Mouse (Mus musculus) brain, embryonic 14.5 days (tissue): Measurements from ENCODE around the gene Tuba1b. TPM values are rescaled to one million over a fixed set of nuclear protein-coding genes. Genes with fewer than 3 reads are reported as not detected.

Source experiments
- DNase-seq: peaks from one replicate; pipeline ENCODE4 v3.0.0-alpha.2; 2011; ENCODE audit warnings: low read depth
- CTCF ChIP-seq: fragments of 200-500 bp; IDR thresholded peaks from 2 replicates; pipeline ENCODE4 v1.5.1; 2012; ENCODE audit warnings: inconsistent platforms, mild to moderate bottlenecking, moderate library complexity, borderline replicate concordance; ENCODE audit not compliant: insufficient read depth, insufficient read length; ENCODE audit errors: extremely low read depth
- POLR2A ChIP-seq: fragments of 200-500 bp; IDR thresholded peaks from 2 replicates; pipeline ENCODE4 v1.6.1; 2012; ENCODE audit warnings: mild to moderate bottlenecking, inconsistent platforms, borderline replicate concordance; ENCODE audit not compliant: poor library complexity, insufficient read depth, insufficient read length, severe bottlenecking; ENCODE audit errors: extremely low read depth
- polyA plus RNA-seq: library from polyadenylated mRNA; depleted of rRNA; stranded (reverse); fragments of >200 nt; gene quantifications from 2 replicates; pipeline ENCODE4 v1.2.3, GENCODE M21; 2012; rRNA removed

Gene Tuba1b
- 2,160 and 2,864 TPM in 2 replicates for polyA plus RNA-seq

DNA sequence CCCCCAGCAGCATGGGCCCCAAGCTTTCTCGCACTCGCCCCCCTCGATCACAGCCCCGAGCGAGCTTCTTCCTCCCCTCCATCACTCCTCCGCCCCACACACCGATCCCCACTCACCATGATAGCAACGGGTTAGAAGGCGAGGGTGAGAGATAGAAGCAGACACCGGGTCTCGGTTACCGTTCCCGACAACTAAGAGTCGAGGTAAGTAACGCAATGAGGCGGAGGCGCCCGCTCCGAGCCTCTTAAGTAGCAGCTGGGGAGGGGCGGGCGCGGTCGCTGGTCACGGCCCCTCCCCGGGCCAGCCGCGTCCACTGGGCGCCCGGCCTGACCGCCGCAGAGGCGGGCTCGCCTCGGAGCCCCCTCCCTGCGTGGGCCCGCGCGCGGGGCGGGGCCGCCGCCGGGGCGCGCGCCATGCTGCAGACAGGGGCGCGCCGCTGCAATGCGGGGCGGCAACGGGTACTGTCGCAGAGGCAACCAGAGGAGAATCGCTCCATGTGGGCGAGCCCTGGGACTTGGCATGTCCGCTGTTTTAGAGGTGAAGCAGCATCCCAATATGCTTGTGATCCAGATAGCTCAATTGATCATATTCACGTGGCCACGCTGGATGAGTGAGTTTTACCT is at the start of gene Tuba1b:
Gene Tuba1b (minus strand): TSS at position 349 of the 623 bp plus-strand sequence.
- TF ChIP-seq CTCF (no peak), POLR2A (peak; percentile 51; the same call in 1 of the 2 replicates)
- DNase-seq = peak; percentile 96

DNA sequence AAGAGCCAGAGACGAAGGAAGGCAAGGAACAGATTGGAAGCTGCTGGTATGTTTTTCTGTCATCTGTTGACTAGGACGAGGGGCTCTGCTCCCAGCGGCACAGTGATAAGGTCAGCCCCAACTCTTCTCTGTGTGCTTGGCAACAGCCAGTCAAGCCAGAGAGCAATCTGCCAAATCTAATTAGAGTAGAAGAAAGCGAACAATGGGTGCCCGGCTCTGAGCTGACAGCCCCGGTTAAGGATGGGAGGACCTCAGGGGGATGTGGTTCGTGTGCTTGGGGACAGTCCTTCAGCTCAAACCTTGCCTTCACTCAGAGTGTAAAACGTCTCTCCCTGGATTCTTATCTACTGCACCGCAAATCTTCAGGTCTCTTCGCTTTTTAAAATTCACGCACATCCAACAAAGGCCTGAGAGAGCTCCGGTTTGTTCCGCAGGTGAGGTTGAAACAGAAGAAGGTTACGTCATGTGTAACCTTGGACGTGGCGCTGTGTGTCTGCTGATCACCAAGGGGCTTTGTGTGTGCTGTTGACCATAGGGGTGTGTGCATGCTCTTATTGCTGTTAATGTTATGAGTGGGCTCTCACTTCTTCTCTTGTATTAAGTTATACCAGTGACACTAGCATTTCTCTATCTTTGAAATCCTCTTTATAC is 49.2 kb upstream of the Tuba1b start:
- peak; percentile 95 for DNase-seq
- TF ChIP-seq POLR2A = 0 out of 2 replicates have a peak, but pooled peaks have one; percentile 13
- no peak for TF ChIP-seq CTCF

DNA sequence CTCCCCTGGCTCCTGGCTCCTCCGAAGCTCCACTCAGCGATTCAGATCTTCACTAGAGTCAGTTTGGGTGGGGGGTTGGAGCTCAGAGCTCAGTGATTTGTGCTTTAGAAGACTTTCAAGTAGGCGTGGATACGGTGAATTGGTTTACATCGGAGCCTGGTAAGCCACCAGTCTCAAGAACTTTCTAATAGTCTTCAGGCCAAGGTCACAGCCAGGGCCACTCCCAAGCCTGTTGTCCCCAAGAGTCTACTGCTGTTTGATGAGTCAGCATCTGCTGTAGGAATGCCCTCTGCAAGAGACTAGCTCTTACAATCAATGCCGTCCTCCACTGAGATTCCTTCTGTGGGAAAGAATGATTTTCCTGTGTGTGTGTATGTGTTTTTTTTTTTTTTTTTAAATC is 47.7 kb upstream of the Tuba1b start:
- TF ChIP-seq CTCF = no peak
- no peak for TF ChIP-seq POLR2A
- DNase-seq = peak; percentile 37

DNA sequence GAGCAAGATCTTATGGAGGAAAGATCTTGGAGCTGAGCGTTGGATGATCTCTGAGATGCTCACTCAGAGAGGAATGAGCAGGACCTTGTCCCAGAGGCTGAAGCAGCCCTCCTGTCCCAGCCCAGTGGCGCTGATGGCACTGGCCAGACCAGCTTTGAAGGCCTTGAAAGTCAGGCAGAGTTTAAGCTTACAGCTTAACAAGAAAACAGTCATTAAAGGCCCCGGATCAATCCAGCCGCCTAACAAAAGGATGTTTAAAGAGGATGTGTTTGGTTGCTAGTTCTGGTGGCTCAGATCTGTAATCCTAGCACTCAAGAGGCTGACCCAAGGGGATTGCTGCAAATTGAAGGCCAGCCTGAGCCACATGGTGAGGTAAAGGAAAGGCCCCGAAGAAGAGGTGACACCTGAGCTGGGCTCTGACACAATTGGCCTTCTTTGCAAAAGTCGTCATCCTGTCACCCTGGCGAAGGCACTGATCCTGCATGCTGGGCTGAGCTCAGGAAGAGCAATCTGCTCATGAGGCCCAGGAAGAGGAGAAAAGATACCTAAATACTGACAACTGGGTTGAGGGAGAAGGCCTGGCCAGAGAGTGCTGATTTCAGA is 45.7 kb upstream of the Tuba1b start:
- peak; percentile 35 for DNase-seq
- TF ChIP-seq POLR2A (no peak), CTCF (no peak)

GRCm38 (mm10) chr15:98978409-98979172 is 44.2 kb upstream of the Tuba1b start:
- TF ChIP-seq CTCF (no peak), POLR2A (no peak)
- peak; percentile 79 for DNase-seq

- no peak for TF ChIP-seq POLR2A
- TF ChIP-seq CTCF = no peak
Measured at GRCm38 (mm10) chr15:98977759-98978408, 43.5 kb upstream of the Tuba1b start.

DNA sequence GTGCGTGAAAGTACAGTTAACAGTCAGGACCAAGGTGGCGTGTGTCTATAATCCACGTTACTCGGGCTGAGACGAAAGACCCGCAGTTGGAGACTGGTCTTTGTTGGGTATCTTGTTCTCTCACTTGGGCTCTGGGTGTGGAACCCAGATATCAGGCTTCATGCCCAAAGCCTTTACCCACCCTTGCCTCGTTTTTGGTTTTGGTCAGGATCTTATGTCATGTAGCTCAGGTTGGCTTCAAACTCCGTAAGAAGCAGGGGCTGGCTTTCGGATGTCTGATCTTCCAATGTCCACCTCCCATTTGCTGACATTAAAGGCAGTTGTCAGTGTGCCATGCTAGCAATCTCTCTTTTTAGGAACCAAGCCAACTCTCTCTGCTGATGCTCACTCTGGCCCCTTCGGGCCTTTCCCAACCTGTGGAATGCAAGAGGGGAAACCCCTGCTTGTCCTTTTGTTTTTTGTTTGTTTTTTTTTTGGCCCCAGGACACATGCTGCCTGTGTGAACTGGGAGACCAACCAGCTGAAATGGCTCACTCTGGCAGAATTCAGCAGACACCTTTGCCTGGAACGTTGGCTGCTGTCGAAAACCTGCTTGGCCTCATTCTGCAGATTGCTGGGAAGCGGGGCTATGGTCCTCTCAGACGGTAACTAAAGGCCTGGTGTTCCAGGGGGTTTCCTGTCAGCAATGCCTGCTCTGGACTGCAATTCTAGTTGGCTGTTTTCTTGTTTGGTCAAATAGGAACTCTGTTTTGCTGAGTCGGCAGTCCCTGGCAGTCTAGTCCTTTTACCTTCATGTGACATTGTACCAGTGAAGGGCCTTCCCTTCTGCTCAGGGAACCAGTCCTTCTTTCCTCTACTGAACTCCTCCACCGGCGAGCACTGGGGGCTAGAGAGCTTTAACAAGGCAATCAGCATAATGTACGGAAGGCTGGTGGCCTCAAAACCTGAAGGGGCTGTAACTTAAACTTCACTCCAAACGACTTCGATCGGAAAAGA is 42.7 kb upstream of the Tuba1b start:
- TF ChIP-seq POLR2A = no peak
- TF ChIP-seq CTCF = no peak
- DNase-seq = peak; percentile 69

More at GRCm38 (mm10) chr15:98977759-98978408, 43.5 kb upstream of the Tuba1b start:
- DNase-seq = peak; percentile 96

DNA sequence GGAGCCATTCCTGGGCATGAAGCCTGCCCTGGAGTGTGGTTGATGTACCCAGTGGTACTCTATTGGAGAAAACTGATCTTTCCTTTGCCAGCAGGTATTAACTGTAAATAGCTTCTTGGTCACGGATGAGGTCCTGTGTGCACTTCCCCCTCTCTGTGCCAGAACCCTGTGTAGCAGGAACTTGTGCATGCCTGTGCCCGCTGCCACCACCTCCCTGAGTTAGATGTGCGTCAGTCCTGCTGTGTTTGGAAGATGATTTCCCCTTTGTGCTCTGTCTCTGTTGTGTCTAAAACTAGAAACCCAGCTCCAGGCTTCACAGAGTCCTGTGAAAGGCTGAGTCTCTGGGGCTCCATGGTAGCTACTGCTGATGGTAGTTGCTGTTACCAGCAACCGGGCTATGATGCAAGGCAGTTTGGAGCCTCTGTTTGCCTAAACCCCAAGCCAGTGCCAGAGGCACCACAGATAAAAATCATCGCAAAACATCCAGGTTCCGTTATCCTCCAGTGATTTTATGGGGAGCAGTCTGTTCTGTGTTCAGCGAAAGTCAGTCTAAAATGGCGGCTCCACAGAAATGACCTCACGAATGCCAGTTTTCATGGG is 38.8 kb upstream of the Tuba1b start:
- TF ChIP-seq POLR2A (no peak), CTCF (no peak)
- peak; percentile 41 for DNase-seq

DNA sequence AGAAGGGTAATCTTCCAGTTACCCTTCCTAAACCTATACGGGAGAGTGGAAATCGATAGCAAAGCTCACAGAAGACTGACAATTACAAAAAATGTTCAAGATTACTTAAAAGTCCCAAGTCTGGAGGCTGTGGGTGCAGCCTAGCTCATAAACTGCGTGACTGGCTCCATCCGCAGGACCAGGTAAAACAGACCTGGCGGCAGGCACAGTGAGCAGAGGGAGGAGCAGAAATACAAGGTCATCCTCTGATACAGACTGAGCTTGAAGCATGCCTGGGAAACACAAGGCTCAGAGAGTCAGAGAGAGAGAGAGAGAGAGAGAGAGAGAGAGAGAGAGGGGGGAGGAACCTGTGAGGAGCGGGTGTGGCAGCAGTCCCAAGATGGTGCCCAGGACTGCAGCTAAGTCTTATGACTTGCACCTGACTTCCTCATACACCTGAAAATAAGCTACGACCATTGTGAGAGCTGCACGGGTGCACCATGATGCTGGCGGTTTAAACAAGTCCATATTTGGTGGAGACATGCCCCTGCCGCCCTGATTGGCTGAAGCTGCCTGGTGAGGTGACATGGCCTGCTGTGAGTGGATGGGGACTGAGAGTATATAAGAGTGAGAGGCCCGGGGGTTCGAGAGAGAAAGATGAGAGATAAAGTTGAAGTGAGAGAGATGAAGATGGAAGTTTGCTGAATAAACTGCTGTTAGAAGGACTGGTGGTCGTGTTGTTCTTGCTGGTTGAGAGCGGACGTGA is 37.4 kb upstream of the Tuba1b start:
- peak; percentile 80 for DNase-seq
